Mouse (Mus musculus) spleen, adult 2 months (tissue): ENCODE measurements around the gene Chka.

Source experiments
- CTCF ChIP-seq: fragments of 200-500 bp; IDR thresholded peaks from 2 replicates; pipeline ENCODE4 v1.5.1; 2011; ENCODE audit warnings: mild to moderate bottlenecking, inconsistent platforms; ENCODE audit not compliant: insufficient read depth, insufficient read length, insufficient replicate concordance; ENCODE audit errors: extremely low read depth
- POLR2A ChIP-seq: fragments of 200-500 bp; IDR thresholded peaks from 2 replicates; pipeline ENCODE4 v1.6.1; 2011; ENCODE audit warnings: low read depth, low read length, inconsistent platforms

DNA sequence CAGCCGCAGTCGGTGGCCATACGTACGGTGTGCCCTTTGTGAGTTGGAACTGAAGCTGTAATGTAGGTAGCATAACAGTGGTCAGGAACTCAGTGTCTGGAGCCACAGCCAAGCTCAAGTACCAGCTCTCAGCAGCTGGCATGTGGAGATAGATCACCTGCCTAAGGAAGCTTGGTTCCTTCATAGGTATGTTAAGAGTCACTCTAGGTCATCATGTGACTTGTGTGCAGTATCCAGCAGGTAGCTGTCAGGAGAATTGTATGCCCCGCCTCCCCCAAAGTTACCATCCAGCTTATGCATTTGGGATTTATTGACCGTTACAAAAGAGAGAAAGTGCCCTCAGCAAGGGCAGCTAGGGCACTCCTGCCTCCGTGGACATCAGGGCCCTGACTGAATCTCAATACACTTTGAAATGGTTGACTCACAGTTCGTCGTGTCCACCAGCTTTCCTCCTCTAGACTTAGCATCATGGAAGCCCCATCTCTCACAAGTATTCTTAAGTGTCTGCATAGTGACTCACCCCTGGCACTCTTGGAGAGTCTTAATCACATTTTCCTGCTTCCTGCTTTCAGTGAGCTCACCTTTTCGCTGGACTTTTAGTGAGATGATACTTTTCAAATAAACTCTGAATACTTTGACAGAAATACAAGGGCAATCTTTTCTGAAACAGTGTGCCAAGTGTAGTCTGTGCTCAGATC lies 40.9 kb upstream of the Chka start:
- TF ChIP-seq POLR2A (no peak), CTCF (no peak)
